Mouse (Mus musculus) kidney, embryonic 14.5 days (tissue): ENCODE measurements around the gene Tfpi. TPM values are rescaled to one million over a fixed set of nuclear protein-coding genes. Genes with fewer than 3 reads are reported as not detected.

Experiments
- ATAC-seq: fragments of 200-750 bp; cut with Nextera tagmentation; 2 replicates; pipeline ENCODE4 v1.8.0; 2017; ENCODE audit warnings: moderate number of reproducible peaks, mild to moderate bottlenecking, moderate TSS enrichment, moderate library complexity; ENCODE audit not compliant: low FRiP score, low TSS enrichment
- H3K27ac ChIP-seq: fragments of 300-500 bp; sonication (generic); 2 replicates; pipeline ENCODE4 v1.5.1; 2014; ENCODE audit warnings: low read depth, mild to moderate bottlenecking, low read length, moderate library complexity, mixed read lengths
- H3K27me3 ChIP-seq: fragments of 300-500 bp; sonication (generic); 2 replicates; pipeline ENCODE4 v1.6.1; 2014; ENCODE audit warnings: mild to moderate bottlenecking, low read length; ENCODE audit not compliant: control insufficient read depth, insufficient read depth
- H3K36me3 ChIP-seq: fragments of 300-500 bp; sonication (generic); 2 replicates; pipeline ENCODE4 v1.6.1; 2014; ENCODE audit warnings: low read length, mixed read lengths; ENCODE audit not compliant: control insufficient read depth, insufficient read depth
- H3K4me1 ChIP-seq: fragments of 300-500 bp; sonication (generic); 2 replicates; pipeline ENCODE4 v1.6.1; 2014; ENCODE audit warnings: low read length, mixed read lengths; ENCODE audit not compliant: control insufficient read depth, insufficient read depth
- H3K4me2 ChIP-seq: fragments of 300-500 bp; sonication (generic); replicated peaks from 2 replicates; pipeline ENCODE4 v1.6.1; 2014; ENCODE audit warnings: low read depth, mild to moderate bottlenecking, low read length
- H3K4me3 ChIP-seq: fragments of 300-500 bp; sonication (generic); 2 replicates; pipeline ENCODE4 v1.5.1; 2014; ENCODE audit warnings: mild to moderate bottlenecking, low read length
- H3K9ac ChIP-seq: fragments of 300-500 bp; sonication (generic); 2 replicates; pipeline ENCODE4 v1.6.1; 2014; ENCODE audit warnings: low read depth, mild to moderate bottlenecking, low read length, moderate library complexity
- H3K9me3 ChIP-seq: fragments of 300-500 bp; sonication (generic); 2 replicates; pipeline ENCODE4 v1.6.1; 2016; ENCODE audit warnings: low read length; ENCODE audit not compliant: control insufficient read depth
- WGBS: fragments of 180-500 bp; shearing (Covaris S2); extraction: QIAGEN DNeasy Blood & Tissue Kit; methylation state at CpG from one replicate; pipeline ENCODE4 v1.1.7; 2014; 5-methylcytosine and 5-hydroxymethylcytosine counted together
- polyA plus RNA-seq: library from polyadenylated mRNA; unstranded; fragments of >200 nt; fragmentation: Nextera tagmentation; extraction: Ambion mirVana; gene quantifications from 2 replicates; pipeline ENCODE4 v1.2.1, GENCODE M21; 2014

The Tfpi gene
- polyA plus RNA-seq, 1 experiment from 2014 or later, result 31.5 TPM

- no peak overlapping the region; the same call in 1 of the 2 replicates for H3K9ac ChIP-seq
- H3K4me3 ChIP-seq, result peak overlapping the region; percentile 18; the same call in 1 of the 2 replicates
- H3K4me2 ChIP-seq, result peak overlapping the region; percentile 38
- ATAC-seq, result peak; percentile 86
- WGBS, result 15% methylated on average over 7 of the region's 7 CpGs
- no peak overlapping the region for H3K27ac ChIP-seq
- no peaks in the 10 kb centered on the region for H3K9me3 ChIP-seq
- no peaks in the 10 kb centered on the region for H3K4me1 ChIP-seq
- H3K36me3 ChIP-seq, result no peaks in the 10 kb centered on the region
- no peaks in the 10 kb centered on the region for H3K27me3 ChIP-seq
These were observed 5.3 kb upstream of the Tfpi start for GRCm38 (mm10) chr2:84481863-84482262.

- no peaks in the 10 kb centered on the region for H3K27me3 ChIP-seq
These were observed 2.5 kb upstream of the Tfpi start for GRCm38 (mm10) chr2:84479036-84479435.

GRCm38 (mm10) chr2:84477759-84478158, 1.2 kb upstream of the Tfpi start:
- H3K4me3 ChIP-seq, result no peak overlapping the region
- H3K9ac ChIP-seq, result no peak overlapping the region
- no peaks in the 10 kb centered on the region for H3K9me3 ChIP-seq
- no peaks in the 10 kb centered on the region for H3K27me3 ChIP-seq
- H3K27ac ChIP-seq, result no peak overlapping the region
- H3K36me3 ChIP-seq, result no peaks in the 10 kb centered on the region
- H3K4me2 ChIP-seq, result no peak overlapping the region
- no peak for ATAC-seq
- WGBS, result 86% methylated on average over 6 of the region's 6 CpGs
- H3K4me1 ChIP-seq, result no peaks in the 10 kb centered on the region

More at GRCm38 (mm10) chr2:84479036-84479435, 2.5 kb upstream of the Tfpi start:
- ATAC-seq, result no peak
- Histone ChIP-seq H3K4me3 (no peak overlapping the region), H3K9me3 (no peaks in the 10 kb centered on the region), H3K27ac (no peak overlapping the region), H3K4me2 (no peak overlapping the region), H3K36me3 (no peaks in the 10 kb centered on the region), H3K4me1 (no peaks in the 10 kb centered on the region), H3K9ac (no peak overlapping the region)
- 25% methylated on average over 3 of the region's 3 CpGs for WGBS

GRCm38 (mm10) chr2:84476131-84476530, 444 bp downstream of the Tfpi start:
- Histone ChIP-seq H3K9ac (peak overlapping the region; percentile 18; the same call in 1 of the 2 replicates), H3K4me3 (peak overlapping the region; percentile 36), H3K27me3 (no peaks in the 10 kb centered on the region), H3K4me2 (peak overlapping the region; percentile 42), H3K36me3 (no peaks in the 10 kb centered on the region; the same call in 1 of the 2 replicates), H3K9me3 (no peaks in the 10 kb centered on the region), H3K27ac (peak overlapping the region; percentile 59; the same call in 1 of the 2 replicates), H3K4me1 (no peaks in the 10 kb centered on the region)
- no peak for ATAC-seq
- 56% methylated on average over 3 of the region's 3 CpGs for WGBS

GRCm38 (mm10) chr2:84475601-84476000, 974 bp downstream of the Tfpi start:
- H3K9ac ChIP-seq, result 0 out of 2 replicates have a peak overlapping the region, but pooled peaks have one; percentile 18
- peak overlapping the region; percentile 36 for H3K4me3 ChIP-seq
- no peak for ATAC-seq
- no peaks in the 10 kb centered on the region for H3K9me3 ChIP-seq
- WGBS, result 30% methylated on average over 1 of the region's 1 CpGs
- no peaks in the 10 kb centered on the region; the same call in 1 of the 2 replicates for H3K36me3 ChIP-seq
- peak overlapping the region; percentile 59; the same call in 1 of the 2 replicates for H3K27ac ChIP-seq
- no peaks in the 10 kb centered on the region for H3K4me1 ChIP-seq
- peak overlapping the region; percentile 42 for H3K4me2 ChIP-seq
- H3K27me3 ChIP-seq, result no peaks in the 10 kb centered on the region

- 9% methylated on average over 6 of the region's 6 CpGs for WGBS
- Histone ChIP-seq H3K4me3 (no peak overlapping the region), H3K27me3 (no peaks in the 10 kb centered on the region), H3K4me2 (no peak overlapping the region), H3K36me3 (no peaks in the 10 kb centered on the region; the same call in 1 of the 2 replicates), H3K4me1 (no peaks in the 10 kb centered on the region), H3K9me3 (no peaks in the 10 kb centered on the region), H3K9ac (no peak overlapping the region), H3K27ac (no peak overlapping the region)
- ATAC-seq, result no peak
These were observed 1.9 kb downstream of the Tfpi start for GRCm38 (mm10) chr2:84474651-84475050.

- H3K9me3 ChIP-seq, result no peaks in the 10 kb centered on the region
- H3K4me2 ChIP-seq, result no peak overlapping the region
- WGBS, result 64% methylated on average over 14 of the region's 14 CpGs
- no peaks in the 10 kb centered on the region for H3K27me3 ChIP-seq
- no peak overlapping the region for H3K9ac ChIP-seq
- no peaks in the 10 kb centered on the region for H3K4me1 ChIP-seq
- no peak overlapping the region for H3K4me3 ChIP-seq
- H3K36me3 ChIP-seq, result no peaks in the 10 kb centered on the region; the same call in 1 of the 2 replicates
- ATAC-seq, result 0 out of 2 replicates have a peak, but pooled peaks have one; percentile 13
- no peak overlapping the region for H3K27ac ChIP-seq
These were observed 2.5 kb downstream of the Tfpi start for GRCm38 (mm10) chr2:84473941-84474530.

- H3K9ac ChIP-seq, result no peak overlapping the region
- WGBS, result 76% methylated on average over 4 of the region's 4 CpGs
- ATAC-seq, result no peak
These were observed 9.2 kb downstream of the Tfpi start for GRCm38 (mm10) chr2:84467391-84467790.

GRCm38 (mm10) chr2:84464956-84465355, 11.6 kb downstream of the Tfpi start:
- Histone ChIP-seq H3K4me2 (no peak overlapping the region), H3K9me3 (no peaks in the 10 kb centered on the region), H3K9ac (no peak overlapping the region), H3K27me3 (no peaks in the 10 kb centered on the region), H3K36me3 (no peaks in the 10 kb centered on the region), H3K4me3 (no peak overlapping the region), H3K4me1 (no peaks in the 10 kb centered on the region), H3K27ac (no peak overlapping the region)
- ATAC-seq, result no peak
- 33% methylated on average over 7 of the region's 7 CpGs for WGBS

More at GRCm38 (mm10) chr2:84467391-84467790, 9.2 kb downstream of the Tfpi start:
- Histone ChIP-seq H3K4me1 (no peaks in the 10 kb centered on the region), H3K9me3 (no peaks in the 10 kb centered on the region), H3K4me3 (no peak overlapping the region), H3K36me3 (no peaks in the 10 kb centered on the region; the same call in 1 of the 2 replicates), H3K4me2 (no peak overlapping the region), H3K27ac (no peak overlapping the region), H3K27me3 (no peaks in the 10 kb centered on the region)
